Mouse (Mus musculus): ENCODE measurements around the gene Cfhr1. TPM values are rescaled to one million over a fixed set of nuclear protein-coding genes. Genes with fewer than 3 reads are reported as not detected.
A peak's percentile ranks its signal among the peaks of the same experiment; 100 is the strongest.

Gene Cfhr1
- total RNA-seq (2014; rRNA removed) (331 and 378 TPM in 2 replicates), polyA plus RNA-seq (2012; rRNA removed) (41.5 and 56.6 TPM in 2 replicates)

DNA sequence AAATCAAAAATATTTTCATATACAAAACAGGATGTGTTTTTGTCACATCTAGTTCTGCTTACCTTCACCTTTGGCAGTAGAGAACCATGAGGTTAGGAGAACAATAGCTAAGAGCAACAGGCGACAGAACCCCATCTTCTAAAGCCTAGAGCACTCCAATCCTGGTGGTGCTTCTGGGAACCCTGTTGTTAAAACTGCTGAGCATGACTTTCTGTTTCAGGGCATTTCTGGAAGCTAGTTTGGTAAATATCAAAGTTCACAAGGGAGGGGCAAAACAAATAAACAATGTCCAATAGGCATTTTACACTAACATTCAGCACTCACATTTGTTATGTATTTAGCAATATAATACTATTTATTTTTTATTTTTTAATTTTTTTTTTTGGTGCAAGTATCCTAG is at the start of gene Cfhr1:
Gene Cfhr1 (minus strand): TSS at position 249 of the 400 bp plus-strand sequence.
- no peak within 1 kb of the TSS for H3K27ac ChIP-seq (replicated peaks; ENCODE audit: insufficient read depth, low read depth, low read length)
- 12% methylated on average over 1 of the region's 1 CpGs for WGBS
- peak; percentile 98 for DNase-seq (ENCODE audit: extremely low read depth, low read depth, low spot score)

DNA sequence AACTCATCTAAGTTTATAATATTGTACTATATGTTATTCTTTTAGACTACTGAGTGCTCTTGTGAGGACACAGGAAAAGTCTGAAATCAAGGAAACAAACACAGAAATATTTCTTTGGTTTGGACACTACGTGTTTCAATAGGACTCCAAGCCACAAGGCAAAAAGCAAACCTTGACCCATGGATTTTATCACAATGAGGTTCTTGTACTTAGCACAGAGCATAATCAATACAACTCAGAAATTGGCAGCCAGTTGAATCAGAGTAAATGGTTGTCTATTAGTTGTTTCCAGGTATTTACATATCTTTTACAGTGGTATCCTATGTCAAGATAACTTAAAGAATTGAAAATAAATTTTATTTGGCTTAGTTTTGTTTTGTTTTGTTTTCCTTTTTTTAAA is 8.8 kb downstream of the Cfhr1 start:
- Histone ChIP-seq H3K4me3 (ENCODE audit: insufficient read depth, low read depth, low read length) (no peak overlapping the region), H3K4me1 (ENCODE audit: control insufficient read depth, insufficient read depth, low read length) (peaks cover 8% of the 10 kb centered on the region; the same call in 1 of the 2 replicates), H3K27ac (replicated peaks; ENCODE audit: insufficient read depth, low read depth, low read length) (no peak overlapping the region), H3K27me3 (ENCODE audit: control insufficient read depth, insufficient read depth, low read length) (no peaks in the 10 kb centered on the region), H3K9ac (ENCODE audit: low read depth, low read length) (no peak overlapping the region), H3K36me3 (ENCODE audit: control insufficient read depth, insufficient read depth, low read length) (peaks cover 31% of the 10 kb centered on the region), H3K79me2 (ENCODE audit: control insufficient read depth, insufficient read depth, low read length) (no peaks in the 10 kb centered on the region; the same call in 1 of the 2 replicates)
- TF ChIP-seq POLR2A (IDR thresholded peaks at IDR 0.05; ENCODE audit: extremely low read depth, insufficient read depth, low read length) (no peak), CTCF (IDR thresholded peaks at IDR 0.05; ENCODE audit: low read depth, low read length) (no peak)
- peak; percentile 97 for DNase-seq (ENCODE audit: extremely low read depth, low read depth, low spot score)
- WGBS, result 14% methylated on average over 1 of the region's 1 CpGs

More for the DNA sequence above, at the start of gene Cfhr1:
- H3K36me3 ChIP-seq (ENCODE audit: control insufficient read depth, insufficient read depth, low read length), result peaks cover 21% of the 10 kb centered on the region
- H3K9ac ChIP-seq (ENCODE audit: low read depth, low read length), result 0 out of 2 replicates have a peak within 1 kb of the TSS, but pooled peaks have one; percentile 51
- peak within 1 kb of the TSS; percentile 66 for H3K4me3 ChIP-seq (ENCODE audit: insufficient read depth, low read depth, low read length)
- TF ChIP-seq CTCF (IDR thresholded peaks at IDR 0.05; ENCODE audit: low read depth, low read length), result no peak
- TF ChIP-seq POLR2A (IDR thresholded peaks at IDR 0.05; ENCODE audit: extremely low read depth, insufficient read depth, low read length), result 0 out of 2 replicates have a peak, but pooled peaks have one; percentile 21
- peaks cover 4% of the 10 kb centered on the region; the same call in 1 of the 2 replicates for H3K4me1 ChIP-seq (ENCODE audit: control insufficient read depth, insufficient read depth, low read length)
- H3K79me2 ChIP-seq (ENCODE audit: control insufficient read depth, insufficient read depth, low read length), result no peaks in the 10 kb centered on the region; the same call in 1 of the 2 replicates
- H3K27me3 ChIP-seq (ENCODE audit: control insufficient read depth, insufficient read depth, low read length), result no peaks in the 10 kb centered on the region

DNA sequence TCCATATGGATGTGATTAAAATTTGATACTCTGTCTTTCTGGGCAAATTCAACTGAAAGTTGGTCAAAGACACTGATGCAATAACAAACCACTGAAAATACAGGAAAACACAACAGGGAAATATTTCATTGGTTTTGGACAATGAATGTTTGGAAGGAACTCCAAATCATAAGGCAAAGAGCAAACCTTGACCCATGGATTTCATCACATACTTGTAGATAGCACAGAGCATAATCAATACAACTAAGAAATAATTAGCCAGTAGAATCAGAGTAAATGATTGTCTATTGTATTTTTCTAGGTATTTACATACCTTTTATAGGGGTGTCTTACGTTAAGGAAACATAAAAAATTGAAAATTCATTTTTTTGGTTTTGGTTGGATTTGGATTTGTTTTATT is 11.5 kb downstream of the Cfhr1 start:
- Histone ChIP-seq H3K27me3 (ENCODE audit: control insufficient read depth, insufficient read depth, low read length) (no peaks in the 10 kb centered on the region), H3K9ac (ENCODE audit: low read depth, low read length) (no peak overlapping the region), H3K36me3 (ENCODE audit: control insufficient read depth, insufficient read depth, low read length) (peaks cover 14% of the 10 kb centered on the region), H3K4me3 (ENCODE audit: insufficient read depth, low read depth, low read length) (no peak overlapping the region), H3K27ac (replicated peaks; ENCODE audit: insufficient read depth, low read depth, low read length) (no peak overlapping the region), H3K4me1 (ENCODE audit: control insufficient read depth, insufficient read depth, low read length) (peaks cover 6% of the 10 kb centered on the region; the same call in 1 of the 2 replicates), H3K79me2 (ENCODE audit: control insufficient read depth, insufficient read depth, low read length) (no peaks in the 10 kb centered on the region)
- TF ChIP-seq POLR2A (IDR thresholded peaks at IDR 0.05; ENCODE audit: extremely low read depth, insufficient read depth, low read length), result no peak
- TF ChIP-seq CTCF (IDR thresholded peaks at IDR 0.05; ENCODE audit: low read depth, low read length), result no peak
- WGBS, result 14% methylated on average over 1 of the region's 1 CpGs
- DNase-seq (ENCODE audit: extremely low read depth, low read depth, low spot score), result peak; percentile 95

DNA sequence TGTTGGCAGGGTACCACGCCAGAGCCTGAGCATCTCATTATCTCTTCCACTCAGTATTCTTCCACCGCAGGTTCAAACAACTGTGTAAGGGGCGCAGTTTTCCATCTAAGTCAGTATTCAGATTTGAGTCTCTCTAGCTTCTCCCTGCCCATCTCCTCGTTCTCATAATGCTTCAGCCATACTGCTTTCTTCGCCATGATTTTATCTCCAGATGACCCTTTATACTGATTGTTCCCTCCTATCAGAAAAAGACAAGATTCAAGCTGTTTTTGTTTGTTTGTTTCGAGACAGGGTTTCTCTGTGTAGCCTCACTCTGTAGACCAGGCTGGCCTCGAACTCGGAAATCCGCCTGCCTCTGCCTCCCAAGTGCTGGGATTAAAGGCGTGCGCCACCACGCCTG is 45.5 kb downstream of the Cfhr1 start:
- Histone ChIP-seq H3K4me1 (ENCODE audit: control insufficient read depth, insufficient read depth, low read length) (no peaks in the 10 kb centered on the region), H3K79me2 (ENCODE audit: control insufficient read depth, insufficient read depth, low read length) (no peaks in the 10 kb centered on the region), H3K4me3 (ENCODE audit: insufficient read depth, low read depth, low read length) (no peak overlapping the region), H3K27me3 (ENCODE audit: control insufficient read depth, insufficient read depth, low read length) (no peaks in the 10 kb centered on the region), H3K36me3 (ENCODE audit: control insufficient read depth, insufficient read depth, low read length) (peaks cover 40% of the 10 kb centered on the region), H3K9ac (ENCODE audit: low read depth, low read length) (no peak overlapping the region), H3K27ac (replicated peaks; ENCODE audit: insufficient read depth, low read depth, low read length) (no peak overlapping the region)
- WGBS, result 84% methylated on average over 12 of the region's 12 CpGs
- DNase-seq (ENCODE audit: extremely low read depth, low read depth, low spot score), result no peak
- TF ChIP-seq POLR2A (IDR thresholded peaks at IDR 0.05; ENCODE audit: extremely low read depth, insufficient read depth, low read length) (no peak), CTCF (IDR thresholded peaks at IDR 0.05; ENCODE audit: low read depth, low read length) (no peak)

DNA sequence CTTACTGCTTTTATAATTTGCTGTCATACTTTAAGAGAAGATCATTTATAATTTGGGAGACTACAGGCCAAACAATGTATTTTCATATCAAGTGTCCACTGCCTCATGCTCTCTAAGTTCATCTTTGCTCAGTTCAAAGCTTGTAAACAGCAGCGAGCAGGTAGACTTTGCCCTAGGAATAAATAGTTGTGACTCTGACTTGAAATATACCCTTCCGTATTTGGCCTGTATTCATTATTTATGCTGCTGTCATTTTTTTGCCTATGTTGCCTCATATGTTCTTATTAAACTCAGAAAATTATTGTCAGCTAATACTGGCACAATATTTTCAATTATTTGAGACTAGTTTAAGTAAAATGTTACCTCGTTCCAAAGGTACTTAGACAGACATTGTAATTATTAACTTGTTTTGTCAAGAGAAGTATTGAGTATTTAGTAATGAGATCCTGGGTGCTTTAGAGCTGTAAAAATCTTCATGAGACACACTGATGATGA is 58.8 kb downstream of the Cfhr1 start, which contains the start of gene F13b:
Gene F13b (plus strand): TSS at position 445 of the 495 bp plus-strand sequence.
- WGBS, result 21% methylated on average over 3 of the region's 3 CpGs
- Histone ChIP-seq H3K4me3 (ENCODE audit: insufficient read depth, low read depth, low read length) (peak within 1 kb of the TSS; percentile 51), H3K36me3 (ENCODE audit: control insufficient read depth, insufficient read depth, low read length) (no peaks in the 10 kb centered on the region), H3K27me3 (ENCODE audit: control insufficient read depth, insufficient read depth, low read length) (no peaks in the 10 kb centered on the region), H3K27ac (replicated peaks; ENCODE audit: insufficient read depth, low read depth, low read length) (peak within 1 kb of the TSS; percentile 52), H3K9ac (ENCODE audit: low read depth, low read length) (0 out of 2 replicates have a peak within 1 kb of the TSS, but pooled peaks have one; percentile 29), H3K79me2 (ENCODE audit: control insufficient read depth, insufficient read depth, low read length) (peaks cover 3% of the 10 kb centered on the region; the same call in 1 of the 2 replicates), H3K4me1 (ENCODE audit: control insufficient read depth, insufficient read depth, low read length) (peaks cover 10% of the 10 kb centered on the region; the same call in 1 of the 2 replicates)
- TF ChIP-seq CTCF (IDR thresholded peaks at IDR 0.05; ENCODE audit: low read depth, low read length), result peak; percentile 12; the same call in 1 of the 2 replicates
- no peak for TF ChIP-seq POLR2A (IDR thresholded peaks at IDR 0.05; ENCODE audit: extremely low read depth, insufficient read depth, low read length)
- peak; percentile 93 for DNase-seq (ENCODE audit: extremely low read depth, low read depth, low spot score)

DNA sequence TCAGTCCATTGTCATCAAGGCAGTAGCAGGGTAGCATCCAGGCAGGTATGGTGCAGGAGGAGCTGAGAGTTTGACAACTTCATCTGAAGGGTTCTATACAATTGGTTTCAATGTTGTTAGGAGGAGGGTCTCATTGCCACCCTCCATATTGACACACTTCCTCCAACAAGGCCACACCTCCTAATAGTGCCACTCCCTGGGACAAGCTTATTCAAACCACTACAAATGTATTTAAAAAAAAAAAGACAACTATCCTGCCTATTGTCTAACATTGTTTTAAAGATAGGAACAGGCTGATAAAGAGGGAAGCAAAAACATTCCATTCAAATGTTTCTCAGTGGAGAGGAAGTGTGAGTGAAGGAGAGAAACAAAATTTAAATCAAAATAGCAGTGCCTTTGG is 60.3 kb downstream of the Cfhr1 start:
- no peaks in the 10 kb centered on the region; the same call in 1 of the 2 replicates for H3K79me2 ChIP-seq (ENCODE audit: control insufficient read depth, insufficient read depth, low read length)
- H3K36me3 ChIP-seq (ENCODE audit: control insufficient read depth, insufficient read depth, low read length), result no peaks in the 10 kb centered on the region
- H3K4me3 ChIP-seq (ENCODE audit: insufficient read depth, low read depth, low read length), result no peak overlapping the region
- H3K27me3 ChIP-seq (ENCODE audit: control insufficient read depth, insufficient read depth, low read length), result no peaks in the 10 kb centered on the region
- H3K9ac ChIP-seq (ENCODE audit: low read depth, low read length), result no peak overlapping the region
- peaks cover 10% of the 10 kb centered on the region; the same call in 1 of the 2 replicates for H3K4me1 ChIP-seq (ENCODE audit: control insufficient read depth, insufficient read depth, low read length)
- no peak for TF ChIP-seq POLR2A (IDR thresholded peaks at IDR 0.05; ENCODE audit: extremely low read depth, insufficient read depth, low read length)
- TF ChIP-seq CTCF (IDR thresholded peaks at IDR 0.05; ENCODE audit: low read depth, low read length), result no peak
- DNase-seq (ENCODE audit: extremely low read depth, low read depth, low spot score), result no peak
- H3K27ac ChIP-seq (replicated peaks; ENCODE audit: insufficient read depth, low read depth, low read length), result no peak overlapping the region

Other genes with a start within 250 kb of the Cfhr1 start
- not detected in 2 replicates for gene Crb1, start 183.2 kb downstream of the Cfhr1 start, total RNA-seq (2014; rRNA removed)
- not detected in 2 replicates for gene Crb1, start 183.2 kb downstream of the Cfhr1 start, polyA plus RNA-seq (2012; rRNA removed)
- gene Zbtb41, start 138.0 kb downstream of the Cfhr1 start, total RNA-seq (2014; rRNA removed), result 6.6 and 7.6 TPM in 2 replicates
- 2.0 and 2.1 TPM in 2 replicates for gene Zbtb41, start 138.0 kb downstream of the Cfhr1 start, polyA plus RNA-seq (2012; rRNA removed)
- gene Aspm, start 105.5 kb downstream of the Cfhr1 start, total RNA-seq (2014; rRNA removed), result 0.28 and 0.67 TPM in 2 replicates
- 0.01 and 0.02 TPM in 2 replicates for gene Aspm, start 105.5 kb downstream of the Cfhr1 start, polyA plus RNA-seq (2012; rRNA removed)
- 301 and 444 TPM in 2 replicates for gene F13b, start 58.6 kb downstream of the Cfhr1 start, total RNA-seq (2014; rRNA removed)
- gene F13b, start 58.6 kb downstream of the Cfhr1 start, polyA plus RNA-seq (2012; rRNA removed), result 47.5 and 51.0 TPM in 2 replicates
- gene Gm4788, start 221.0 kb upstream of the Cfhr1 start, total RNA-seq (2014; rRNA removed), result 243 and 248 TPM in 2 replicates
- 16.9 and 17.8 TPM in 2 replicates for gene Gm4788, start 221.0 kb upstream of the Cfhr1 start, polyA plus RNA-seq (2012; rRNA removed)